Mouse (Mus musculus) erythroblast, embryonic 14.5 days (primary cell): ENCODE results near the gene Cdk5. TPM values are rescaled to one million over a fixed set of nuclear protein-coding genes. Genes with fewer than 3 reads are reported as not detected.

Experiments used
- H3K27me3 ChIP-seq: 2 replicates; pipeline ENCODE4 v1.6.1; 2012; ENCODE audit warnings: inconsistent platforms; ENCODE audit not compliant: control insufficient read depth
- H3K36me3 ChIP-seq: 2 replicates; pipeline ENCODE4 v1.6.1; 2012; ENCODE audit warnings: mild to moderate bottlenecking, inconsistent platforms; ENCODE audit not compliant: control insufficient read depth
- H3K4me1 ChIP-seq: 2 replicates; pipeline ENCODE4 v1.6.1; 2012; ENCODE audit warnings: inconsistent platforms; ENCODE audit not compliant: control insufficient read depth
- H3K4me3 ChIP-seq: replicated peaks from 2 replicates; pipeline ENCODE3; 2012; ENCODE audit warnings: moderate library complexity, mild to moderate bottlenecking, inconsistent platforms
- H3K9me3 ChIP-seq: 2 replicates; pipeline ENCODE4 v1.6.1; 2012; ENCODE audit warnings: low read length, inconsistent platforms, mixed read lengths; ENCODE audit not compliant: control insufficient read depth
- GATA1 ChIP-seq: IDR thresholded peaks from 2 replicates; pipeline ENCODE4 v1.6.1; 2012; ENCODE audit warnings: low read length, inconsistent platforms, mixed read lengths
- TAL1 ChIP-seq: IDR thresholded peaks from 3 replicates; pipeline ENCODE4 v1.6.1; 2012; ENCODE audit warnings: low read length, inconsistent platforms, mixed read lengths
- polyA plus RNA-seq: library from polyadenylated mRNA; stranded (reverse); fragments of >175 nt; gene quantifications from 2 replicates; pipeline ENCODE4 v1.2.3, GENCODE M21; 2012

Cdk5 gene
- polyA plus RNA-seq, 1 experiment: 0.67 TPM

- H3K4me3 ChIP-seq: peak overlapping the region; percentile 83
- peaks cover 11% of the 10 kb centered on the region for H3K36me3 ChIP-seq
- peaks cover 56% of the 10 kb centered on the region for H3K4me1 ChIP-seq
- TF ChIP-seq GATA1 (no peak), TAL1 (no peak)
- H3K27me3 ChIP-seq: peaks cover 26% of the 10 kb centered on the region
- no peaks in the 10 kb centered on the region for H3K9me3 ChIP-seq
These were observed 1.6 kb upstream of the Cdk5 start for GRCm38 (mm10) chr5:24424861-24425411.

DNA sequence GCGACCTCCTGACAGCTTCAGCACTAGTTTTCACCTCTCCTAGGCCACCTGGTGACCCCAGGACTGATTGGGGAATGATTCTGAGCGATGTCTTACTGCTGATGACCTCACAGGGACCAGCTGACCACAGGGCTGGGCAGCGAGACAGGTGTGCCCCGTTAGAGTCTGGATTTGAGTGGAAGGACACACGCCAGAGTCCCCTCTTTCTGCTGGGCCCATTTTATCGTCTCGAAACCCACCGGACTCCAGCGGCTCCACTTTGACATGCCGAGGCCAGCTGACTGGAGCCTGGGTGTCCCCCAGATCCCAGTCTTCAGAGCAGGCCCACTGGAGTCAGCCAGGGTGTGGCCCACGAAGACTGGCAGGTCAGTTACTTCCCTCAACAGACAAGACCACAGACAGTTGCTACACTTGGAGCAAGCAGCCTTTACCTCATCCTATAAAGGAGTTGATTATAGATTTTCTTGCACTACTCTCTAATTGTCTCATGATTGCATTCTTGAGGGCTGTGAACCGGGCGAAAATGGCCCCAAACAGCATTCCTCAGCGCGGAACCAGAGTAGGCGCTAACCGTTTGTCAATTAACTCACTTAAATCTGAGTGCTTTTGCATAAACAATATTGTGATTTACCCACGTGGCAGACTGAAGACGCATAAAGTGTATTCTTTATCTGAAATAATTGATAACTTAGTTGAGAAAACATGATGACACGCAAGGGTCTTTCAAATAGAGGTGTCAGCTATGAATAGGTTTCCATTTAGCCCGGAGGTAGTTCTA lies 863 bp upstream of the Cdk5 start:
- TF ChIP-seq TAL1: no peak
- no peak for TF ChIP-seq GATA1
- peaks cover 56% of the 10 kb centered on the region for H3K4me1 ChIP-seq
- H3K27me3 ChIP-seq: peaks cover 26% of the 10 kb centered on the region
- H3K4me3 ChIP-seq: peak overlapping the region; percentile 83
- peaks cover 11% of the 10 kb centered on the region for H3K36me3 ChIP-seq
- no peaks in the 10 kb centered on the region for H3K9me3 ChIP-seq

GRCm38 (mm10) chr5:24420381-24420780 lies 2.9 kb downstream of the Cdk5 start:
- TF ChIP-seq TAL1 (no peak), GATA1 (no peak)
- Histone ChIP-seq H3K4me1 (peaks cover 30% of the 10 kb centered on the region), H3K9me3 (no peaks in the 10 kb centered on the region), H3K4me3 (no peak overlapping the region), H3K36me3 (peaks cover 12% of the 10 kb centered on the region), H3K27me3 (peaks cover 3% of the 10 kb centered on the region; the same call in 1 of the 2 replicates)

DNA sequence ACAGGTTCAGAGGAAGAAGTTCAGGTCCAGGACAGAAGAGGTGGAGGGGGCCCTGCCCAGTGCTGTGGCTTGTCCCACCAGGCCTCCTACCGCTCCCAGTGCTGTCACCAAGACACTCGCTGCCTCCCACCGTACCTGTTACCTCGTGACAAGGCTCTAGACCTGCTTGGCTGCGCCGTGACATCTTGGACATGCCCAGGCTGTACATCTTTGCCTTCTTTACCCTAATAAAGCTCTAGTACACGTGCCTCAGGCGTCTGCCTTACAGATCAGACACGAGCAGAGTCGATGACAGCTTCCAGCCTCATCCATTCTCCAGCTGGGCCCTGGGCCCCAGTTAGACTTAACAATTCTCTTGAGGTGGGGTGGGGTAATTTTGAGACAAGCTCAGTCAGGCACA lies 5.7 kb downstream of the Cdk5 start:
- H3K36me3 ChIP-seq: peaks cover 12% of the 10 kb centered on the region
- peaks cover 16% of the 10 kb centered on the region for H3K27me3 ChIP-seq
- TF ChIP-seq GATA1 (no peak), TAL1 (no peak)
- H3K4me1 ChIP-seq: peaks cover 6% of the 10 kb centered on the region
- no peak overlapping the region for H3K4me3 ChIP-seq
- H3K9me3 ChIP-seq: no peaks in the 10 kb centered on the region

- TF ChIP-seq GATA1 (no peak), TAL1 (no peak)
- Histone ChIP-seq H3K4me1 (peaks cover 3% of the 10 kb centered on the region), H3K36me3 (peaks cover 12% of the 10 kb centered on the region), H3K9me3 (no peaks in the 10 kb centered on the region), H3K27me3 (peaks cover 16% of the 10 kb centered on the region), H3K4me3 (no peak overlapping the region)
These were observed 7.1 kb downstream of the Cdk5 start for GRCm38 (mm10) chr5:24416222-24416736.

- Histone ChIP-seq H3K36me3 (peaks cover 3% of the 10 kb centered on the region), H3K9me3 (no peaks in the 10 kb centered on the region), H3K27me3 (peaks cover 16% of the 10 kb centered on the region), H3K4me1 (peaks cover 3% of the 10 kb centered on the region), H3K4me3 (no peak overlapping the region)
- TF ChIP-seq GATA1 (no peak), TAL1 (no peak)
These were observed 9.4 kb downstream of the Cdk5 start for GRCm38 (mm10) chr5:24413938-24414337.

- Histone ChIP-seq H3K4me1 (peaks cover 3% of the 10 kb centered on the region), H3K9me3 (no peaks in the 10 kb centered on the region), H3K4me3 (no peak within 1 kb of the TSS), H3K36me3 (peaks cover 8% of the 10 kb centered on the region), H3K27me3 (peaks cover 16% of the 10 kb centered on the region)
- no peak for TF ChIP-seq GATA1
- no peak for TF ChIP-seq TAL1
These were observed 10.2 kb downstream of the Cdk5 start, which contains the start of gene Asic3 for GRCm38 (mm10) chr5:24413042-24413693. TSS of gene Asic3 (plus strand) at chr5:24413392.

DNA sequence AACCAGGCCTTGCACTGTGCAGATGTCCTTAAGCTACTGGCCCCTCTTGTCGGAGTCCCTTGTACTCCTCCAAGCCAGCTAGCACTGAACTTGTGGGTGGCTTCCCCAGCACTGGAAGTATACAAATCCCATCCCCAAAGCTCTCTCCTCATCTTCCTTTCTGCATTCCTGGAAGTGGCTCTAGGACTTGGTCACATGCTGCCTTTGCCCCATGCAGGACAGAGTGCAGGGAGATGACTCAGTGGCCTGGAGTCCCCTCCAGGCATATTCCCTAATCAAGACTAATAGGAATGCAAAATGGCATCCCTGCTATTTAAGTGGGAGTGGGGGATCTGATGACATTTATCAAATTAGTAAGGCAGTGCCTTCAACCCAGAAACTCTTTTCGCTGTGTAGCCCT lies 11.3 kb downstream of the Cdk5 start:
- Histone ChIP-seq H3K36me3 (peaks cover 14% of the 10 kb centered on the region), H3K4me3 (no peak overlapping the region), H3K9me3 (no peaks in the 10 kb centered on the region), H3K4me1 (peaks cover 3% of the 10 kb centered on the region), H3K27me3 (peaks cover 16% of the 10 kb centered on the region)
- TF ChIP-seq GATA1: no peak

DNA sequence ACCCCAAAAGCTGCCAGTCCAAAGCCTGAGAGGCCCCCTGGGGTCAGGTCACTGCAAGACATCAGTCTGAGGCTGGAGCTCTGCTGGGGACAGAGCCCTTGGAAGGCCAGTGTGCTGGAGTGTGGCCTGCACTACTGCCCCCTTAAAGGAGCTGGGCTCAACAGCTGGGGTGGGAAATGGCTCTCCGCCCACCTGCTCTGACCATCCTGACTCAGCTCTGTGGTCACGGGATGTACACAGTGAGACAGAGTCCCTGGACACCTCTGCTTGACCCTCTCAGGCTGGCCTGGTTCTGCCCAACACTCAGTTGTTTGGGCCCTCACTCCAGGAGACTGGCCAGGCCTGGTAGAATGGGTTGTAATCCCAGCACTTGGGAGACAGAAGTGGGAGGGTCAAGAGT lies 13.9 kb downstream of the Cdk5 start:
- TF ChIP-seq TAL1 (no peak), GATA1 (no peak)
- Histone ChIP-seq H3K4me1 (peaks cover 12% of the 10 kb centered on the region), H3K27me3 (peaks cover 11% of the 10 kb centered on the region), H3K36me3 (peaks cover 36% of the 10 kb centered on the region), H3K9me3 (no peaks in the 10 kb centered on the region), H3K4me3 (no peak overlapping the region)
